Mouse (Mus musculus) ES-E14 (cell line): Measurements from ENCODE around the gene Ip6k1.

Source experiments
- CHD2 ChIP-seq: IDR thresholded peaks from 2 replicates; pipeline ENCODE4 v1.6.1; 2014; ENCODE audit warnings: mild to moderate bottlenecking, low read depth, low read length, inconsistent platforms
- HCFC1 ChIP-seq: IDR thresholded peaks from 2 replicates; pipeline ENCODE4 v1.6.1; 2012; ENCODE audit warnings: low read length, inconsistent platforms, borderline replicate concordance; ENCODE audit not compliant: insufficient read depth
- ZNF384 ChIP-seq: IDR thresholded peaks from 2 replicates; pipeline ENCODE4 v1.6.1; 2012; ENCODE audit warnings: low read depth, low read length, inconsistent platforms

DNA sequence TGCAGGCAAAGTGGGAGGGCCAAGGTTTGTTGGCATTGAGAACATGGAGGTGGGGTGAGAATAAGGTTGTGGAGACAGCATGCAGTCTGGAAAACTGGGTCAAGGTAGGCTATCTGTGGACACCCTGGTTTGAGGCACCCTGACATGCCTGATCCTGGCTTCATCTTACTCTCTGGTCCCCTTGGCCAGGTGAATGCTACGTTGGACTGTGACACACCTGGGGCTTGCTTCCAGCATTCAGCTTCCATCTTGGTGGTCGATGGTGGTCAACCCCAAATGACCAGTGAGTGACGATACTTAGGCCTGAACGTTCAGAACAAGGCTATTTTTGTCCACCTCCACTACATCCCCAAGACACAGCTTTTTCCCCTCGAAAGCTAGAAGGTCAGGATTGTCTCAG lies 6.3 kb upstream of the Ip6k1 start, which contains the start of gene Gm20662:
- TF ChIP-seq CHD2, result no peak
- no peak for TF ChIP-seq HCFC1
- no peak for TF ChIP-seq ZNF384
